Mouse (Mus musculus) brain, embryonic 14.5 days (tissue): Measurements from ENCODE around the gene Rai1.

Experiments used
- CTCF ChIP-seq: fragments of 200-500 bp; IDR thresholded peaks from 2 replicates; pipeline ENCODE4 v1.5.1; 2012; ENCODE audit warnings: inconsistent platforms, mild to moderate bottlenecking, moderate library complexity, borderline replicate concordance; ENCODE audit not compliant: insufficient read depth, insufficient read length; ENCODE audit errors: extremely low read depth
- POLR2A ChIP-seq: fragments of 200-500 bp; IDR thresholded peaks from 2 replicates; pipeline ENCODE4 v1.6.1; 2012; ENCODE audit warnings: mild to moderate bottlenecking, inconsistent platforms, borderline replicate concordance; ENCODE audit not compliant: poor library complexity, insufficient read depth, insufficient read length, severe bottlenecking; ENCODE audit errors: extremely low read depth

DNA sequence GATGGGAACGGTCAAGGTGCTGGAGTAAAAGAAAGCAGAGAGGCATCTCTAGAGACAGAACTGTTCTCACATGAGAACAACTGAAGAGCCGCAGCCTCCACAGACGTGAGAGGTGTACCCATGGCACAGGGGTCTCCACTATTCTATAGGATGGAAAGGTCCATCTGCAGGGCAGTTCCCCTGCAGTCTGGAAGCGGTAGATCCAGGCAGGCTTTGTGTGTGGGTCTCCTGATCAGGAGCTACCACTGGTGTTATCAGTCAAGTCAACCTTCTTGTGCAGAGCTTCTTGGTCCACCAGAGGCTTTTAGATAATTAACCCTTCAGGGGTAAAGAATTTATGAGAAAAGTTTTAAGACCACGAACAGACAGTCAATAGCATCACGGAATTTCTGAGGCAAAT is 48.3 kb upstream of the Rai1 start:
- TF ChIP-seq POLR2A (no peak), CTCF (no peak)
